Mouse (Mus musculus): ENCODE measurements around the gene Qpctl.
A peak's percentile ranks its signal among the peaks of the same experiment; 100 is the strongest.

Gene Qpctl

DNA sequence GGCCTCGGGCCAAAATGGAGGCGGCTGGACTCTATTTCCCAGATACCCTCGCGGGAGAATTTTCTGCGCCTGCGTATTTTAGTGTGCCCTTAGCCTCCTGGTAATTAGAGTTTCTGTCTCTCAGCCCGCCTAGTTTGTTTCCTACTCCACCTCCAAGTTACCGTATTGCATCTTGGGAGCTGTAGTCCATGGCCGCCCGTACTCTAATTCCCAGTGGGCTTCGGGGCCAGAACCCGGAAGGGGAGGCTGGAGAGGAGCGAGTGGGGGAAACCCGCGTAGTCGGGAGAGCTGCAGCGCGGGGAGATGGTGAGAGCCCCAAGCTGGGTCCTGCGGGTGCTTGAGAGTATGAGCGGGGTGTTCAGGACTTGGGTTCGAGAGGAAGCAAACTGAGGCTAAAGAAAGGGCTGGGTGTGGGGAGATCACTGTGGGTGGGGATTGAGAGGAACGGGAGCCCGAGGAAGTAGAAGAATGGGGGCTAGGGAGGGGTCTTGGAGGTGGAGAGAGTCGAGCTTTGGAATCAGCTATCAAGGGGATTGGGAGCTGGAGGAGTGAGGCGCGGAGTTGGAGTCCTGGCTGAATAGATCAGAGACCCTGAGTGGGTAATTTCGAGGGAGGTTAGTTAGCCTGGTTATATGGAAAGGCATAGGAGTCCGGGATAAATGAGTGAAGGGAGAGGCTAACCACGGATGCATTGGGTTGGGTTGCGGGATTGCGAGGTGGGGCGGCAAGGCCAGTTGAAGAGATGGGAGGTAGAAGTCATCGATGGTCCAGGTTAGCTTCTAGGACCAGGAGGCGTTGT lies 29.3 kb downstream of the Qpctl start, which contains the start of gene Fbxo46:
Fbxo46 (plus strand) TSS at position 229 of the 799 bp plus-strand sequence.
- peak; percentile 99 for DNase-seq (ENCODE audit: low spot score)

DNA sequence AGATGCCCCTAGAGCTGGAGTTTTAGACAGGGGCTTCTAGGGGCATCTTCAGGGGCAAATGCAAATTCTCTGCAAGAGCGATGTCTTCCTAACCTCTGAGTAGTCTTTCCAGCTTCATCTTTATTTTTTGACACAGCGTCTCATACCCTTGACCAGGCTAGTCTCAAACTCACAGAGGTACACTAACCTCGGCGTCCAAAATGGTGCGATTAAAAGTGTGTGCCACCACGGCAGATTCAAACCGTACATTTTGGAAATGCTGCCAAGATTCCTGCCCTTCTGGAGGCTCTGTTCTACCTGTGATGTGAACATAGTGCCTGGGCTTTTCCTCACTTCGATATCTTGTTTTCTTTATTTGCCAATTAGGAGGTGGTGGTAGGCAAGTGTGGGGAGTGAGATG lies 30.0 kb downstream of the Qpctl start:
- DNase-seq (ENCODE audit: low spot score) = no peak

DNA sequence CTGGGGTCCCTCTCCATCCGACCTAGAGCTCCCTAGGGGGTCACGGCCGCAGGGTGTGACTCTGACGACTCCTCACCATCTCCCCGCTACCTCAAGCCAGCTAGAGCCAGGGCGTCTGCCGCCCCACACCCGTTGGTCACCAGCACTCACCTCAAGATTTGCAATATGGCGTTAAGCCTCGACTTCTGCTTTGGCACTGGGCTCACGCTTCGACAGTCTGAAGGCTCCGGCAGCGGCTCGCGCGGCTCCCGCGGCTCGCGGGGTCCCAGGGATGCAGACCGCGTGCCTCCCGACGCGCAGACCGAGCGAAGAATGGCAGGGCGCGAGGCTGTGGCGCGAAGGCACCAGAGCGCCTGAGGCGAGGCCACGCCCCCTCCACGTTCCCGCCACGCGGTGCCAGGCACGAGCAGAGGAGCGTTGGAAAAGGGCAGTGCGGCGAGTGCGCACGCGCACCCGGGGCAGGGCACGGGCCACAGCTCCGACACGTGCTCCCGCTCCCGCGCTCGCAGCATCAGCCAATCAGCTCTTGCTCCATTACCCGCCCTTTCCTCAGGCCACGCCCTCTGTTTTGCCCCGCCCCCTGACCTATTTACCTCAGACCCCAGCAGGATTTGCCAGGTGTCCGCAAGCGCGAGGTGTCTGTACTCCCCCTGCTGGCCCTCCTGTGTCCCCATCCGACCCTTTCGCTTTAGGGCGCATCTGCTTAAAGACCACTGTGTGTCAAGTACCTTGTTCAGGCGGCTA lies 30.9 kb downstream of the Qpctl start, which contains the start of gene Gm4969:
Gm4969 (minus strand) TSS at position 341 of the 744 bp plus-strand sequence.
- peak; percentile 62 for DNase-seq (ENCODE audit: low spot score)

DNA sequence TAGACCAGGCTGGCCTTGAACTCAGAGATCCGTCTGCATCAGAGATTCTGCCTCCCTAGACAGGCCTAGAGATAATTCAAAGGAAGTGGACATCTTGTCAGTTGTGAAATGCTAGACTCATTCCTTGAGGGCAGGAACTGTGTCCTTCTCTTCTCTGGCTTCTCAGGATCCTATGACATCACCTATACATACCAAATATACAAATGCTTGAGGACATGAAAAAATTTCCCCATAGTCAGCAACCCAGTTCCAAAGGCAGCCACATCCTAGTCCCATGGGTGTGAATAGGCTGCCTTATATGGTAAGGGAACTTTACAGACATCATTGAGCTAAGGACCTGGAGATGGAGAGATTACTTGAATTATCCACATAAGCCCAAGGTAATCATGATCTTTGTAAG lies 39.5 kb downstream of the Qpctl start:
- DNase-seq (ENCODE audit: low spot score) = no peak

DNA sequence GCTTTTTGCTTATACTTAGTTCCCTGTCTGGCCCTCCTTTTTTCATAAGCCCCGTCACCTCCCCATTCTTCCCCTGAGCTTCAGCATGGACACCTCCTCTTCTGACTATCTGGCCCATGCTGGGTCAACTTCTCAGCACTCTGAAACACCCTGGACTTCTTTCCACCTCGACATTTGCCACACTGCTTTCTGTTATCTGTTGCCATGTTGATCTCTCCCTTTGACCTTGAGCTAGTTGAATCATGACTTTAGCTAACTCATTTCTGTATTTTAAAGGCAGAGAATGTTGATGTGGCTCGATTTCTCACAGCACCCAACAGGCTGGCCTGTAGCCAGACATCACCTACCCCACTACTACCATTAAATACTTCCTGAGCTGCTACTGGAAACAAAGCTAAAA lies 41.7 kb downstream of the Qpctl start:
- DNase-seq (ENCODE audit: low spot score) = no peak

DNA sequence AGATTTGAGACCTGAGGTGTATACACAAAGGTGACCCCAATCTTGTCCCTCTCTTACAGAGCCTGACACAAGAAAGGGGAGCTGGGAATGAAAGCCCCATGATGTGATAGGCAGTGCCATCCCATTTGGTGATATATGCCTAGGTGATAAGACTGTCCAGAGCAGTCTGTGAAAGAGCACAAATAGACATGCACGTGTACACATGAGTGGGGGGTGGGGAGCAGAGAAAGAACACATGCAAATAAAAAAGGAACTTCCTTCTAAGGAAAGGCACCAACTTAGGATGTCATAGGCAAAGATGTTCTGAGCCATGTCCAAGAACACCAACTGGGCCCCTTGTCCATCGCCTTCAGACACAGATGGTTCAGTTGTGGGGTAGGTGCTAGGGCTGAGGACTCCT lies 44.6 kb downstream of the Qpctl start:
- no peak for DNase-seq (ENCODE audit: low spot score)

DNA sequence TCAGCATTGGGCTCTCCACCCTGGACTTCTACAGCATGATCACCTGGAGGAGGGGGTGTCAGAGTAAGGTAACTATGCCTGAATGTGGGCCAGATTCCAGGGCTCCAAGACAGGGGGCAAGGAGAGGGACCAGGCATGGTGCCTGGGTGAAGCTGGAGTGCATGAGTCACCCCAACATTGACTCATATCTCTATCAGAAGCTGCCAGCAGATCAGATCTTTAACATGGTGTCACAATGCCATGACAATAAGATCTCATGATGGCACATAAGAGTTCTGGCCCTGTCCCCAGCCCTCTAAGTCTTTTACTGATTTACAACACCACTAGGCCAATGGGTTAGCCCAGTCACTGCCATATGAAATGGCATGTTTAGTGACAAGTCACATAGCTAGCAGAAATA lies 45.4 kb downstream of the Qpctl start:
- no peak for DNase-seq (ENCODE audit: low spot score)

DNA sequence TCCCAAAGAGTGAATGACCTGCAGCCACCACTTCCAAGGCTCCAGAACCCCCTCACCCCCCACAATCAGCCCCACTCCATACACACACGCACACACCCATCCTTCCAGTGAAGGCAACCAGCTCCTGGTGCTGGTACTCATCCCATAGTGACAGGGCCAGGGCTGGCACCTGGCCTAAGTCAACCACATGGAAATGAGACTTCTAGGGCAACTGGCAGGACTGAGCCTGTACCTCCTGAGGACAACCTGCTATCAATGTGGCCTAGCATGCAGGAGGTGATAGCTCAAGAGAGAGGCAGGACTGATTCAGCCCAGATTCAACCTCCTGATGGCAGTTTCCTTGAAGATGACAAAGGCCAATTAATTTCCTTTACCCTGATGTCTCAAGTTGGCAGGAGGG lies 48.8 kb downstream of the Qpctl start:
- DNase-seq (ENCODE audit: low spot score) = no peak

DNA sequence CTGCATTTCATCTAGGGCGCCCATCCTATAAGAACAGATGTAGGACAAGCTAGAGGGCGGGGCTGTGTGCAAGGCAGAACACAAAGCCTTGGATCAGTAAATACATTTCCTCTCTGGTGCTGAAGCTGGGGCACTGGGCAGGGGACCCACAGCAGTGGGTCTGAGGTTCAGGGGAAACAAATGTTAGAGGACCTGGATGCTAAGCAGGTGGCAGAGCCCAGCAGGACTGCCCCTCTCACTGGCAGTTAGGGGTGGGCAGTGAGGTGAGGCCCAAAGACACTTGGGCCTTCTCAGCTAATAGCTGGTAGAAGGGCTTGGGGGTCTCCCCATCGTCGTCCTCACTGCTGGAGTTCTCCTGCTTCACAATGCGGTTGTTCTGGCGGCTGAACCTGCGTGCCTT lies 50.3 kb downstream of the Qpctl start:
- no peak for DNase-seq (ENCODE audit: low spot score)

DNA sequence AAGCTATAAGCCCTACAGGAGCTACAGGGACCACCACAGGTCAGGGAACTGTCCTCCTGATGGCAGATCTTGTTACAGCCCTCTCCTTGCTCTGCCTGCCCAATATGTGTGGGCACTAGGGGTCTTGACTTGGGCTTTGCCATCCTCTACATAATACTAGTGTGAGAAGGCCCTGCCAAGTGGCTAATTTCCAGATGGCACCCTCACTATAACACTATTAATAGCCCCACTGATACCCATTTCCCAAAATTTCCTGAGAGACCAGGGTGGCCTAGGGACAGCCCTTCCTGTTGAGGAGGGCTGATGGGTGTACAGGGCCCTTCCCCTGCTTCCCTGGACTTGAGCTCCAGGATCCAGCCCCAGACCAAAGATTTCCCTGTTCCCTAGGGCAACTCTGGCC lies 51.2 kb downstream of the Qpctl start:
- no peak for DNase-seq (ENCODE audit: low spot score)

DNA sequence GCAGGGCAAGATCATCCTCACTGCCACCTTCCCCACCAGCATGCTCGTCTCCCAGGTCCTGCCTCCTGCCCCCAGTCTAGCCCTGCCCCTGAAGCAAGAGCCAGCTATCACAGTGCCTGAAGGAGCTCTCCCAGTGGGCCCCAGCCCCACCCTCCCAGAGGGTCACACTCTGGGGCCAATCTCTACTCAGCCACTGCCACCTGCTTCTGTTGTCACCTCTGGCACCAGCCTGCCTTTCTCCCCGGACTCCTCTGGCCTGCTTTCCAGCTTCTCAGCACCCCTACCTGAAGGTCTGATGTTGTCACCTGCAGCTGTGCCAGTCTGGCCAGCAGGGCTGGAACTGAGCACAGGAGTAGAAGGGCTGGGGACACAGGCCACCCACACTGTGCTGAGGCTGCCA lies 51.9 kb downstream of the Qpctl start:
- no peak for DNase-seq (ENCODE audit: low spot score)

DNA sequence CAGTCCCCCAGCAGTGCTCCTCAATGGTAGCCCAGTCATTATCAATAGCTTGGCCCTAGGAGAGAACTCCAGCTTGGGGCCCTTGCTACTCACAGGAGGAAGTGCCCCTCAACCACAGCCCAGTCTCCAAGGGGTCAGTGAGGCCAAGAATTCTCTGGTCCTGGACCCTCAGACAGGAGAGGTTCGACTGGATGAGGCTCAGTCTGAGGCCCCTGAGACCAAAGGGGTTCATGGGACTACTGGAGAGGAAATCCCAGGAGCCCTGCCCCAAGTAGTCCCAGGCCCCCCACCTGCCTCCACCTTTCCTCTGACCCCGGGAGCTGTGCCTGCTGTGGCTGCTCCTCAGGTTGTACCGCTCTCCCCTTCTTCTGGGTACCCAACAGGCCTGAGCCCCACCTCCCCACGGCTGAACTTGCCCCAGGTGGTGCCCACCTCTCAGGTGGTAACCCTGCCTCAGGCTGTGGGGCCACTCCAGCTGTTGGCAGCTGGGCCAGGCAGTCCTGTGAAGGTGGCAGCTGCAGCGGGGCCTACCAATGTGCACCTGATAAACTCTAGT lies 52.6 kb downstream of the Qpctl start:
- DNase-seq (ENCODE audit: low spot score) = no peak

DNA sequence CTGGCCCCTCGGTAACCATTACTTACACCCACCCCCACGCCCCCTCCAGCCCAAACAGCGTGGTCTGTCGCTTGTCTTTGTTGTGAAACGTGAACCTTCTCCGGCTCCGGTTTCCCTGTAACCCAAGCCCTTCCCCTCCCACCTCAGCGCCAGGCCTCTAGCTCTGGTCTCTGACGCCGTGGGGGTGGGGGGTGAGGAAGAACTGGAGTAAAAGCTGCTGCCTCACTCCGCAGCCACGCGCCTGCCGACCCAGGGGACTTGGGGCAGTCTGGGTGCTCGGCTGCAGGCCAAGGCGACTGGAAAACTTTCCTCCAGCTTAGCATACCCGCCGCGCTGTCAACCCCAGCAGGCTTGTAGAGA lies 53.4 kb downstream of the Qpctl start:
- DNase-seq (ENCODE audit: low spot score) = peak; percentile 91

DNA sequence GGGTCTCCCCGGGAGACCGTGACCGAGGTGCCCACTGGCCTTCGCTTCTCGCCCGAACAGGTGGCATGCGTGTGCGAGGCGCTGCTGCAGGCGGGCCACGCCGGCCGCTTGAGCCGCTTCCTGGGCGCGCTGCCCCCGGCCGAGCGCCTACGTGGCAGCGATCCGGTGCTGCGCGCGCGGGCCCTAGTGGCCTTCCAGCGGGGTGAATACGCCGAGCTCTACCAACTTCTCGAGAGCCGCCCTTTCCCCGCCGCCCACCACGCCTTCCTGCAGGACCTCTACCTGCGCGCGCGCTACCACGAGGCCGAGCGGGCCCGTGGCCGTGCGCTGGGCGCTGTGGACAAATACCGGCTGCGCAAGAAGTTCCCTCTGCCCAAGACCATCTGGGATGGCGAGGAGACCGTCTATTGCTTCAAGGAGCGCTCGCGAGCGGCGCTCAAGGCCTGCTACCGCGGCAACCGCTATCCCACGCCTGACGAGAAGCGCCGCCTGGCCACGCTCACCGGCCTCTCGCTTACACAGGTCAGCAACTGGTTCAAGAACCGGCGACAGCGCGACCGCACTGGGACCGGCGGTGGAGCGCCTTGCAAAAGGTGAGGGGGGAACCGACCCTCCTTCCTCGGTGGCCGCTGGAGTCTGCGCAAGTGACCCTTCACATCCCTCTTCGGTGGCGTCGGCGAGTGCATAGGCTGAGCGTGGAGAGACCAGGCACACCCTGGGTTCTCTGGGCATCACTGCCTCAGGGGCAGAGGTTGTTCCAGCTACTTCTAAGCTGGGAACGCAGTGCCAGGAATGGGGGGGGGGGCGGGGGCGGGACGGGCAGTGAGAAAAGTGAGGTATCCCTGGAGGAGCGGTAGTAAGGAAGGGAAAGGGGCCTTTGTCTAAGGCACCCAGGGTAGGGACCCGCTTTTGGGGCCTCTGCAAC lies 54.0 kb downstream of the Qpctl start:
- peak; percentile 55 for DNase-seq (ENCODE audit: low spot score)

DNA sequence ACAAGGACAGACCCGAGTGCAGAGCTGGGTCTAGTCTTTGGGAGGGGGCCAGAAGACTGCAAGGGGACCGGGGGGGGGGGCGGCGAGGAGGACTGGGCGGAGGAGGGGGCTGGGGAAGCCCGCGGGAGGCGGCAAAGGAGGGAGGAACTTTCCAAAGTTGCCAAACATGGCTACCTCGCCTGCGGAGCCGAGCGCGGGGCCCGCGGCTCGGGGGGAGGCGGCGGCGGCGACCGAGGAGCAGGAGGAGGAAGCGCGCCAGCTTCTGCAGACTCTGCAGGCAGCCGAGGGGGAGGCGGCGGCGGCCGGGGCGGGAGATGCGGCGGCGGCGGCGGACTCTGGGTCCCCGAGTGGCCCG lies 54.6 kb downstream of the Qpctl start, which contains the start of gene Six5:
Six5 (plus strand) TSS at position 124 of the 355 bp plus-strand sequence.
- no peak for DNase-seq (ENCODE audit: low spot score)

DNA sequence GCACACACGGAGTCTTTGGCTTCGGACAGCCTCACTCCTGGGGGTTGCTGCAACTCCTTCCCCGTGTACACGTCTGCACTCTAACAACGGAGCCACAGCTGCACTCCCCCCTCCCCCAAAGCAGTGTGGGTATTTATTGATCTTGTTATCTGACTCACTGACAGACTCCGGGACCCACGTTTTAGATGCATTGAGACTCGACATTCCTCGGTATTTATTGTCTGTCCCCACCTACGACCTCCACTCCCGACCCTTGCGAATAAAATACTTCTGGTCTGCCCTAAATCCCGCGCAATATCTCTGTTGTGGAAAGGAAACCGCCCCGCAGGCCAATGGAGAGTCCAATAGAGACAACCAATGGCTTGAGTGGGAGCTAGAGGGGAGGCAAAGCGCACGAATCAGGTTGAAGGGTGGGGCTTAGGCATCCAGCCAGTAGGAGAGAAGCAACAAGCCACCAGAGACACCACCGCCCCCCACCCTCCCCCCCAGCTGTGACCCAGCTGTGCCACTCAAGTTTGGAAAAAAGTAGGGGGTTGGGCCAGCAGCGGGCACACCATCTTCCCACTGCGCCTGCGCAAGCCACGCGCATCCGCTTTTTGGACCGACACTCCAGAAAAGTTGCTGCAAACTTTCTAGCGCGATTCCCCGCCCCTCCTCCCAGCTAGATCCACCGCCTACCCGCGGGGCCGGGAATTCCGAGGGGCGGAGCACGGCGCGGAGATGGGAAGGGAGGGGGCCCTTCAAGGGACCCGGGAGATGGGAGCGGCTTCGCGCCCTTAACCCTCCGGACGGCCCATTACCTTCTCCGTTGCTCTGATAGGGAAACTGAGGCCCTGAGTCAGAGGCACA lies 55.3 kb downstream of the Qpctl start:
- peak; percentile 99 for DNase-seq (ENCODE audit: low spot score)

DNA sequence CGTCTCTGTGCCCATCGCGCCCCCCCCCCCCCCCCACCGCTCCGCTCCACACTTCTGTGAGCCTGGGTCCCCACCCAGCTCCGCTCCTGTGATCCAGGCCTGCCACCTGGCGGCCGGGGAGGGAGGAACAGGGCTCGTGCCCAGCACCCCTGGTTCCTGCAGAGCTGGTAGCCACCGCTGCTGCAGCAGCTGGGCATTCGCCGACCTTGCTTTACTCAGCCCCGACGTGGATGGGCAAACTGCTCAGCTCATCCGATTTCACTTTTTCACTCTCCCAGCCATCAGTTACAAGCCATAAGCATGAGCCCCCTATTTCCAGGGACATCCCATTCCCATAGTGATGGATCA lies 55.9 kb downstream of the Qpctl start:
- DNase-seq (ENCODE audit: low spot score) = peak; percentile 85

DNA sequence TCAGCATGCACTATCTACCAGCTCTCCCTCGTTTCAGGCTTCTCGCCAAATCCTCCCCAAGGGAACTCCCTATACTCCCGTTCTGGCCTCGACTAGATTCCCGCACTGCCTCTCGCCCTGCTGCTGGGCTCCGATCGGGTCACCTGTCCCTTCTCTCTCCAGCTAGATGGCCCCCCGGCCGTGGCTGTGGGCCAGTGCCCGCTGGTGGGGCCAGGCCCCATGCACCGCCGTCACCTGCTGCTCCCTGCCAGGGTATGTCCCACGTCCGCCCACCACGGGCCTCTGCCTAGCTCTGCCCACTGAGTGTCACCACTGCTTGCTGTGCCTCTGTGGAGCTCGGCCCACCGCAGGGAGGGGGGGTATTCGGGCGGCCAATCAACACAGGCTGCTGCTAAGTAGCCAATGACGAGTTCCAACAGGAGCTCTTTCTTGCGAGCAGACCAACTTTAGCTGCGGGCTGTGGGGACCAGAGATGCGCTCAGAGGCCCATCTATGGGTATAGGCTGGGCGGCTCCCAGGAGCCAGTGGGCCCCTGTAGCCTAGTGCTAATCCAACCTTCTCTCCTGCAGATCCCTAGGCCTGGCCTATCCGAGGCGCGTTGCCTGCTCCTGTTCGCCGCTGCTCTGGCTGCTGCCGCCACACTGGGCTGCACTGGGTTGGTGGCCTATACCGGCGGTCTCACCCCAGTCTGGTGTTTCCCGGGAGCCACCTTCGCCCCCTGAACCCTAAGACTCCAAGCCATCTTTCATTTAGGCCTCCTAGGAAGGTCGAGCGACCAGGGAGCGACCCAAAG lies 56.5 kb downstream of the Qpctl start:
- peak; percentile 85 for DNase-seq (ENCODE audit: low spot score)

DNA sequence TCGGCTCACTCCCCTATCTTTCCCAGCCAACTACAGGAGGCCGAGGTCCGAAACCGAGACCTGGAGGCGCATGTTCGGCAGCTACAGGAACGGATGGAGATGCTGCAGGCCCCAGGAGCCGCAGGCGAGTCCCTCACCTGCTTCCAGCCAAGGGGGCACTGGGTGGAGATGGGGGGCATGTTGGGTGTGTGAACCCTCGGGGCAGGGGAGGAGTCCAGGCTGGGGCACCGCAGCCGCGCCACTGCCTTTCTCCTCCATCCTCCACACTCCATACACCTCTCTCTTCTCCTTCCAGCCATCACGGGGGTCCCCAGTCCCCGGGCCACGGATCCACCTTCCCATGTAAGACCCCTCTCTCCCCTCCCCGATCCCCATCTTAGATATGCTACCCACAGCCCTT lies 57.2 kb downstream of the Qpctl start:
- no peak for DNase-seq (ENCODE audit: low spot score)

All from embryo, embryonic 10.5 days (tissue).